Mouse (Mus musculus): ENCODE measurements at regions not wholly inside any gene's neighbourhood (a gene's known extent, or its start where the extent isn't known, plus 50 kb on each side); places are given as distances from the start of the nearest gene placed in this dataset.

- no peaks in the 10 kb centered on the region for H3K36me3 ChIP-seq (ENCODE audit: control insufficient read depth, insufficient read depth, low read length)
- no peak overlapping the region for H3K4me3 ChIP-seq (ENCODE audit: low read depth, low read length)
- no peaks in the 10 kb centered on the region; the same call in 1 of the 2 replicates for H3K9me3 ChIP-seq (ENCODE audit: control insufficient read depth, low read length)
- ATAC-seq (ENCODE audit: low FRiP score), result no peak
- H3K27me3 ChIP-seq (ENCODE audit: control insufficient read depth, insufficient read depth, low read length), result no peaks in the 10 kb centered on the region
- DNase-seq (ENCODE audit: low spot score, missing footprints), result no peak
- no peak overlapping the region for H3K9ac ChIP-seq (ENCODE audit: low read length)
- no peaks in the 10 kb centered on the region for H3K4me1 ChIP-seq (ENCODE audit: control insufficient read depth, insufficient read depth, low read length)
- H3K4me2 ChIP-seq, result no peak overlapping the region
- H3K27ac ChIP-seq (ENCODE audit: low read depth, low read length), result no peak overlapping the region
- 95% methylated on average over 4 of the region's 4 CpGs for WGBS
Measured at GRCm38 (mm10) chr1:35842707-35843106, 225.5 kb upstream of the Hs6st1 start.

GRCm38 (mm10) chr1:35843566-35843965 lies 224.6 kb upstream of the Hs6st1 start:
- Histone ChIP-seq H3K4me3 (ENCODE audit: low read depth, low read length) (no peak overlapping the region), H3K9me3 (ENCODE audit: control insufficient read depth, low read length) (no peaks in the 10 kb centered on the region; the same call in 1 of the 2 replicates), H3K27me3 (ENCODE audit: control insufficient read depth, insufficient read depth, low read length) (no peaks in the 10 kb centered on the region), H3K4me2 (no peak overlapping the region), H3K9ac (ENCODE audit: low read length) (no peak overlapping the region), H3K4me1 (ENCODE audit: control insufficient read depth, insufficient read depth, low read length) (no peaks in the 10 kb centered on the region), H3K27ac (ENCODE audit: low read depth, low read length) (no peak overlapping the region), H3K36me3 (ENCODE audit: control insufficient read depth, insufficient read depth, low read length) (no peaks in the 10 kb centered on the region)
- no peak for ATAC-seq (ENCODE audit: low FRiP score)
- WGBS, result 87% methylated on average over 3 of the region's 3 CpGs
- DNase-seq (ENCODE audit: low spot score, missing footprints), result no peak

- no peaks in the 10 kb centered on the region for H3K36me3 ChIP-seq (ENCODE audit: control insufficient read depth, insufficient read depth, low read length)
- no peaks in the 10 kb centered on the region for H3K27me3 ChIP-seq (ENCODE audit: control insufficient read depth, insufficient read depth, low read length)
- DNase-seq (ENCODE audit: low spot score, missing footprints) (no peak), ATAC-seq (ENCODE audit: low FRiP score) (no peak)
- H3K27ac ChIP-seq (ENCODE audit: low read depth, low read length), result no peak overlapping the region
- H3K9ac ChIP-seq (ENCODE audit: low read length), result no peak overlapping the region
- 73% methylated on average over 11 of the region's 11 CpGs for WGBS
- H3K4me1 ChIP-seq (ENCODE audit: control insufficient read depth, insufficient read depth, low read length), result no peaks in the 10 kb centered on the region
- no peak overlapping the region for H3K4me3 ChIP-seq (ENCODE audit: low read depth, low read length)
- no peak overlapping the region for H3K4me2 ChIP-seq
- no peaks in the 10 kb centered on the region for H3K9me3 ChIP-seq (ENCODE audit: control insufficient read depth, low read length)
Measured at GRCm38 (mm10) chr1:35846224-35846936, 221.8 kb upstream of the Hs6st1 start.

GRCm38 (mm10) chr1:35848160-35848954 lies 219.8 kb upstream of the Hs6st1 start:
- Histone ChIP-seq H3K9ac (ENCODE audit: low read length) (no peak overlapping the region), H3K4me2 (no peak overlapping the region), H3K27me3 (ENCODE audit: control insufficient read depth, insufficient read depth, low read length) (no peaks in the 10 kb centered on the region), H3K36me3 (ENCODE audit: control insufficient read depth, insufficient read depth, low read length) (no peaks in the 10 kb centered on the region), H3K27ac (ENCODE audit: low read depth, low read length) (no peak overlapping the region), H3K4me3 (ENCODE audit: low read depth, low read length) (no peak overlapping the region), H3K9me3 (ENCODE audit: control insufficient read depth, low read length) (no peaks in the 10 kb centered on the region), H3K4me1 (ENCODE audit: control insufficient read depth, insufficient read depth, low read length) (no peaks in the 10 kb centered on the region)
- WGBS, result 87% methylated on average over 12 of the region's 12 CpGs
- no peak for DNase-seq (ENCODE audit: low spot score, missing footprints)
- no peak for ATAC-seq (ENCODE audit: low FRiP score)

- 94% methylated on average over 11 of the region's 11 CpGs for WGBS
- Histone ChIP-seq H3K4me3 (ENCODE audit: low read depth, low read length) (no peak overlapping the region), H3K4me1 (ENCODE audit: control insufficient read depth, insufficient read depth, low read length) (no peaks in the 10 kb centered on the region), H3K4me2 (no peak overlapping the region), H3K9ac (ENCODE audit: low read length) (no peak overlapping the region), H3K36me3 (ENCODE audit: control insufficient read depth, insufficient read depth, low read length) (no peaks in the 10 kb centered on the region), H3K27me3 (ENCODE audit: control insufficient read depth, insufficient read depth, low read length) (no peaks in the 10 kb centered on the region), H3K9me3 (ENCODE audit: control insufficient read depth, low read length) (no peaks in the 10 kb centered on the region), H3K27ac (ENCODE audit: low read depth, low read length) (no peak overlapping the region)
- ATAC-seq (ENCODE audit: low FRiP score), result no peak
- no peak for DNase-seq (ENCODE audit: low spot score, missing footprints)
Measured at GRCm38 (mm10) chr1:35849406-35850190, 218.6 kb upstream of the Hs6st1 start.

- H3K27ac ChIP-seq (ENCODE audit: low read depth, low read length), result no peak overlapping the region
- H3K9me3 ChIP-seq (ENCODE audit: control insufficient read depth, low read length), result no peaks in the 10 kb centered on the region
- ATAC-seq (ENCODE audit: low FRiP score) (no peak), DNase-seq (ENCODE audit: low spot score, missing footprints) (no peak)
- no peak overlapping the region for H3K4me3 ChIP-seq (ENCODE audit: low read depth, low read length)
- H3K27me3 ChIP-seq (ENCODE audit: control insufficient read depth, insufficient read depth, low read length), result no peaks in the 10 kb centered on the region
- H3K36me3 ChIP-seq (ENCODE audit: control insufficient read depth, insufficient read depth, low read length), result no peaks in the 10 kb centered on the region
- WGBS, result 89% methylated on average over 8 of the region's 8 CpGs
- no peaks in the 10 kb centered on the region for H3K4me1 ChIP-seq (ENCODE audit: control insufficient read depth, insufficient read depth, low read length)
- no peak overlapping the region for H3K9ac ChIP-seq (ENCODE audit: low read length)
- H3K4me2 ChIP-seq, result no peak overlapping the region
Measured at GRCm38 (mm10) chr1:35850191-35850545, 218.0 kb upstream of the Hs6st1 start.

- Histone ChIP-seq H3K9ac (ENCODE audit: low read length) (no peak overlapping the region), H3K4me3 (ENCODE audit: low read depth, low read length) (no peak overlapping the region), H3K4me1 (ENCODE audit: control insufficient read depth, insufficient read depth, low read length) (no peaks in the 10 kb centered on the region), H3K4me2 (no peak overlapping the region), H3K27ac (ENCODE audit: low read depth, low read length) (no peak overlapping the region), H3K9me3 (ENCODE audit: control insufficient read depth, low read length) (no peaks in the 10 kb centered on the region), H3K27me3 (ENCODE audit: control insufficient read depth, insufficient read depth, low read length) (no peaks in the 10 kb centered on the region), H3K36me3 (ENCODE audit: control insufficient read depth, insufficient read depth, low read length) (no peaks in the 10 kb centered on the region)
- ATAC-seq (ENCODE audit: low FRiP score), result no peak
- no peak for DNase-seq (ENCODE audit: low spot score, missing footprints)
- WGBS, result 73% methylated on average over 9 of the region's 9 CpGs
Measured at GRCm38 (mm10) chr1:35850566-35851085, 217.6 kb upstream of the Hs6st1 start.

- Histone ChIP-seq H3K4me1 (ENCODE audit: control insufficient read depth, insufficient read depth, low read length) (no peaks in the 10 kb centered on the region), H3K9me3 (ENCODE audit: control insufficient read depth, low read length) (no peaks in the 10 kb centered on the region), H3K27ac (ENCODE audit: low read depth, low read length) (no peak overlapping the region), H3K27me3 (ENCODE audit: control insufficient read depth, insufficient read depth, low read length) (no peaks in the 10 kb centered on the region), H3K9ac (ENCODE audit: low read length) (no peak overlapping the region), H3K4me2 (no peak overlapping the region), H3K36me3 (ENCODE audit: control insufficient read depth, insufficient read depth, low read length) (no peaks in the 10 kb centered on the region), H3K4me3 (ENCODE audit: low read depth, low read length) (no peak overlapping the region)
- ATAC-seq (ENCODE audit: low FRiP score) (no peak), DNase-seq (ENCODE audit: low spot score, missing footprints) (no peak)
- WGBS, result 94% methylated on average over 4 of the region's 4 CpGs
Measured at GRCm38 (mm10) chr1:35851681-35852409, 216.4 kb upstream of the Hs6st1 start.
